Mouse (Mus musculus) gastrocnemius, postnatal 14 days (tissue): Measurements from ENCODE around the gene Dennd1b. TPM values are rescaled to one million over a fixed set of nuclear protein-coding genes. Genes with fewer than 3 reads are reported as not detected.

ENCODE experiments used
- DNase-seq: peaks from one replicate; pipeline ENCODE4 v3.0.0; 2021; ENCODE audit warnings: mixed read lengths
- intact Hi-C: fragments of 180-260 bp; cut with DNase I; formaldehyde crosslinking; loops from one replicate; pipeline ENCODE4 v1.15.1; 2025; ENCODE audit warnings: low total_unique reads
- total RNA-seq, 2 experiments: library from RNA; stranded (reverse); gene quantifications; 2 replicates each; pipeline ENCODE4 v1.2.3; 2021

Gene Dennd1b
- total RNA-seq, 2 experiments from 2014 or later = 14.9 to 19.1 TPM

GRCm38 (mm10) chr1:139153006-139153405 is 189.8 kb downstream of the Dennd1b start:
- intact Hi-C loops = no loop called here
- DNase-seq = no peak

- no peak for DNase-seq
- intact Hi-C loops = no loop called here
Measured at GRCm38 (mm10) chr1:139153493-139153892, 190.3 kb downstream of the Dennd1b start.

GRCm38 (mm10) chr1:139156397-139156796 is 193.2 kb downstream of the Dennd1b start:
- intact Hi-C loops = no loop called here
- no peak for DNase-seq

GRCm38 (mm10) chr1:139161619-139162018 is 198.4 kb downstream of the Dennd1b start:
- no peak for DNase-seq
- intact Hi-C loops = loop anchor here (5.0 to 10.0 kb wide), 2 partner anchors 103 to 324 kb away; no protein-coding TSS in a partner anchor

- intact Hi-C loops = loop anchor here (5.0 to 10.0 kb wide), 2 partner anchors 102 to 326 kb away; no protein-coding TSS in a partner anchor
Measured at GRCm38 (mm10) chr1:139162814-139163213, 199.6 kb downstream of the Dennd1b start.

GRCm38 (mm10) chr1:139174058-139174832 is 211.0 kb downstream of the Dennd1b start:
- DNase-seq = no peak
- intact Hi-C loops = no loop called here

More at GRCm38 (mm10) chr1:139162814-139163213, 199.6 kb downstream of the Dennd1b start:
- DNase-seq = no peak

- DNase-seq = no peak
- intact Hi-C loops = no loop called here
Measured at GRCm38 (mm10) chr1:139179707-139180106, 216.5 kb downstream of the Dennd1b start.

GRCm38 (mm10) chr1:139180481-139181149 is 217.4 kb downstream of the Dennd1b start:
- intact Hi-C loops = no loop called here
- no peak for DNase-seq

- no peak for DNase-seq
- intact Hi-C loops = no loop called here
Measured at GRCm38 (mm10) chr1:139192635-139193034, 229.4 kb downstream of the Dennd1b start.

- DNase-seq = no peak
- intact Hi-C loops = no loop called here
Measured at GRCm38 (mm10) chr1:139194011-139194410, 230.8 kb downstream of the Dennd1b start.

GRCm38 (mm10) chr1:139194428-139195028 is 231.3 kb downstream of the Dennd1b start:
- intact Hi-C loops = no loop called here
- no peak for DNase-seq

GRCm38 (mm10) chr1:139203026-139203425 is 239.8 kb downstream of the Dennd1b start:
- DNase-seq = no peak
- intact Hi-C loops = no loop called here

- intact Hi-C loops = no loop called here
- no peak for DNase-seq
Measured at GRCm38 (mm10) chr1:139206259-139206658, 243.0 kb downstream of the Dennd1b start.

GRCm38 (mm10) chr1:139209796-139210195 is 246.6 kb downstream of the Dennd1b start:
- no peak for DNase-seq
- intact Hi-C loops = no loop called here

- no peak for DNase-seq
- intact Hi-C loops = no loop called here
Measured at GRCm38 (mm10) chr1:139210505-139210904, 247.3 kb downstream of the Dennd1b start.

GRCm38 (mm10) chr1:139215311-139215710 is 252.1 kb downstream of the Dennd1b start:
- no peak for DNase-seq
- intact Hi-C loops = no loop called here

- intact Hi-C loops = no loop called here
- DNase-seq = no peak
Measured at GRCm38 (mm10) chr1:139223804-139224203, 260.6 kb downstream of the Dennd1b start.

GRCm38 (mm10) chr1:139224309-139224949 is 261.2 kb downstream of the Dennd1b start:
- intact Hi-C loops = no loop called here
- no peak for DNase-seq
